Mouse (Mus musculus): ENCODE data around the gene Polr2h.

DNA sequence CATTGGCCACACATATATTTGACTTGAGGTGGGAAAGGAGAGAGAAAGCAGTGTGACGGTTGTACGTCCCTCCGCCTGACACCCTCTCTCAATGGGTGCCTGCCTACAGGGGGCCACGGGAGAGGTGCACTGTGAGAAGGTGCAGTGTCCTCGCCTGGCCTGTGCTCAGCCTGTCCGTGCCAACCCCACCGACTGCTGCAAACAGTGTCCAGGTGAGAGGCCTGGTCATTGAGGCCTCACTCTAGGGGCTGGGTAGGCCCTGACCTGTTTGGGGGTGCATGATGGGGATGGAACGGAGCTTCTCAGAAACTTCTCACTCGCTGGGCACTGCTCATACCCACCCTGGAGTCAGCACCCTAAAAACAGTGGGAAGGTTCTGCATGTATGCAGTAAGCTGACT is 22.4 kb downstream of the Polr2h start:
- TF ChIP-seq CTCF (IDR thresholded peaks at IDR 0.05; ENCODE audit: low read depth) = no peak
- TF ChIP-seq EP300 (IDR thresholded peaks at IDR 0.05; ENCODE audit: low read depth) = no peak

All from liver, postnatal 0 days (tissue).